Mouse (Mus musculus): Measurements from ENCODE around the gene Cd274. TPM values are rescaled to one million over a fixed set of nuclear protein-coding genes. Genes with fewer than 3 reads are reported as not detected.

Cd274 gene
- total RNA-seq (2017): 6.5 and 12.3 TPM in 2 replicates

GRCm38 (mm10) chr19:29366969-29367622 lies at the start of gene Cd274, which contains the start of gene Plgrkt:
Cd274 (plus strand) TSS chr19:29367455.
Plgrkt (minus strand) TSS chr19:29367390.
- peak; percentile 93 for ATAC-seq (replicated peaks; ENCODE audit: low read depth, poor library complexity, severe bottlenecking)

GRCm38 (mm10) chr19:29323416-29324049 lies 43.7 kb upstream of the Cd274 start:
- peak; percentile 56 for ATAC-seq (replicated peaks; ENCODE audit: low read depth, poor library complexity, severe bottlenecking)

- peak; percentile 75 for ATAC-seq (replicated peaks; ENCODE audit: low read depth, poor library complexity, severe bottlenecking)
Measured at GRCm38 (mm10) chr19:29325053-29325851, 42.0 kb upstream of the Cd274 start, which contains the start of gene Insl6. Insl6 (minus strand) TSS chr19:29325356.

GRCm38 (mm10) chr19:29325852-29326180 lies 41.4 kb upstream of the Cd274 start:
- no peak for ATAC-seq (replicated peaks; ENCODE audit: low read depth, poor library complexity, severe bottlenecking)

GRCm38 (mm10) chr19:29326396-29326795 lies 40.9 kb upstream of the Cd274 start:
- no peak for ATAC-seq (replicated peaks; ENCODE audit: low read depth, poor library complexity, severe bottlenecking)

- no peak for ATAC-seq (replicated peaks; ENCODE audit: low read depth, poor library complexity, severe bottlenecking)
Measured at GRCm38 (mm10) chr19:29326822-29327552, 40.3 kb upstream of the Cd274 start.

- ATAC-seq (replicated peaks; ENCODE audit: low read depth, poor library complexity, severe bottlenecking): no peak
Measured at GRCm38 (mm10) chr19:29334068-29334745, 33.0 kb upstream of the Cd274 start, which contains the start of gene Rln1. Rln1 (minus strand) TSS chr19:29334670.

GRCm38 (mm10) chr19:29336624-29337023 lies 30.6 kb upstream of the Cd274 start:
- ATAC-seq (replicated peaks; ENCODE audit: low read depth, poor library complexity, severe bottlenecking): no peak

GRCm38 (mm10) chr19:29341029-29341428 lies 26.2 kb upstream of the Cd274 start:
- ATAC-seq (replicated peaks; ENCODE audit: low read depth, poor library complexity, severe bottlenecking): no peak

- ATAC-seq (replicated peaks; ENCODE audit: low read depth, poor library complexity, severe bottlenecking): no peak
Measured at GRCm38 (mm10) chr19:29342281-29342680, 25.0 kb upstream of the Cd274 start.

GRCm38 (mm10) chr19:29344868-29345267 lies 22.4 kb upstream of the Cd274 start:
- ATAC-seq (replicated peaks; ENCODE audit: low read depth, poor library complexity, severe bottlenecking): no peak

GRCm38 (mm10) chr19:29345636-29346035 lies 21.6 kb upstream of the Cd274 start:
- ATAC-seq (replicated peaks; ENCODE audit: low read depth, poor library complexity, severe bottlenecking): no peak

GRCm38 (mm10) chr19:29350991-29351390 lies 16.3 kb upstream of the Cd274 start:
- no peak for ATAC-seq (replicated peaks; ENCODE audit: low read depth, poor library complexity, severe bottlenecking)

GRCm38 (mm10) chr19:29354895-29355877 lies 12.1 kb upstream of the Cd274 start:
- peak; percentile 94 for ATAC-seq (replicated peaks; ENCODE audit: low read depth, poor library complexity, severe bottlenecking)

GRCm38 (mm10) chr19:29356281-29356680 lies 11.0 kb upstream of the Cd274 start:
- no peak for ATAC-seq (replicated peaks; ENCODE audit: low read depth, poor library complexity, severe bottlenecking)

GRCm38 (mm10) chr19:29360251-29360650 lies 7.0 kb upstream of the Cd274 start:
- no peak for ATAC-seq (replicated peaks; ENCODE audit: low read depth, poor library complexity, severe bottlenecking)

- ATAC-seq (replicated peaks; ENCODE audit: low read depth, poor library complexity, severe bottlenecking): peak; percentile 99
Measured at GRCm38 (mm10) chr19:29361468-29362130, 5.7 kb upstream of the Cd274 start.
